Mouse (Mus musculus) forelimb bud, embryonic 11.5 days (tissue): ENCODE measurements at regions not wholly inside any gene's neighbourhood (a gene's known extent, or its start where the extent isn't known, plus 50 kb on each side); places are given as distances from the start of the nearest gene placed in this dataset.
"Not testable (repeated sequence)": the region's sequence is repeated elsewhere in the genome, so short reads cannot be mapped to it uniquely, and the experiment has no call there.

Experiments used
- DNase-seq: peaks from one replicate; pipeline ENCODE4 v3.0.0-alpha.2; 2012; ENCODE audit warnings: low read depth, low spot score

- peak; percentile 72 for DNase-seq
These were observed 94.7 kb downstream of the Cxxc4 start for GRCm38 (mm10) chr3:134330943-134331342.

- peak; percentile 3 for DNase-seq
These were observed 95.3 kb downstream of the Cxxc4 start for GRCm38 (mm10) chr3:134331499-134332153.

GRCm38 (mm10) chr3:134339093-134339695 is 102.9 kb downstream of the Cxxc4 start:
- not testable (repeated sequence) for DNase-seq

- DNase-seq = no peak
These were observed 129.7 kb downstream of the Cxxc4 start for GRCm38 (mm10) chr3:134365948-134366347.

- no peak for DNase-seq
These were observed 130.5 kb downstream of the Cxxc4 start for GRCm38 (mm10) chr3:134366761-134367160.

GRCm38 (mm10) chr3:134368591-134368990 is 132.3 kb downstream of the Cxxc4 start:
- DNase-seq = no peak

- DNase-seq = peak; percentile 56
These were observed 132.8 kb downstream of the Cxxc4 start for GRCm38 (mm10) chr3:134369126-134369525.

- DNase-seq = no peak
These were observed 143.3 kb downstream of the Cxxc4 start for GRCm38 (mm10) chr3:134379549-134379948.

- no peak for DNase-seq
These were observed 154.4 kb downstream of the Cxxc4 start for GRCm38 (mm10) chr3:134390472-134391336.

- DNase-seq = no peak
These were observed 164.3 kb downstream of the Cxxc4 start for GRCm38 (mm10) chr3:134400395-134401090.

- DNase-seq = no peak
These were observed 179.5 kb downstream of the Cxxc4 start for GRCm38 (mm10) chr3:134415606-134416328.

- DNase-seq = no peak
These were observed 191.3 kb downstream of the Cxxc4 start for GRCm38 (mm10) chr3:134427633-134428032.

GRCm38 (mm10) chr3:134466611-134467010 is 230.3 kb downstream of the Cxxc4 start:
- DNase-seq = no peak

- no peak for DNase-seq
These were observed 251.0 kb downstream of the Cxxc4 start for GRCm38 (mm10) chr3:134487280-134487679.

- no peak for DNase-seq
These were observed 253.8 kb downstream of the Cxxc4 start for GRCm38 (mm10) chr3:134489966-134490543.

GRCm38 (mm10) chr3:134509702-134510101 is 273.4 kb downstream of the Cxxc4 start:
- DNase-seq = no peak

GRCm38 (mm10) chr3:134525795-134526194 is 289.5 kb downstream of the Cxxc4 start:
- no peak for DNase-seq

- no peak for DNase-seq
These were observed 268.7 kb upstream of the Tacr3 start for GRCm38 (mm10) chr3:134560144-134560543.

GRCm38 (mm10) chr3:134578759-134579158 is 250.0 kb upstream of the Tacr3 start:
- no peak for DNase-seq

GRCm38 (mm10) chr3:134588630-134589029 is 240.2 kb upstream of the Tacr3 start:
- no peak for DNase-seq

- no peak for DNase-seq
These were observed 225.9 kb upstream of the Tacr3 start for GRCm38 (mm10) chr3:134602919-134603318.
